Mouse (Mus musculus) layer of hippocampus, adult 11-12 months (tissue): Measurements from ENCODE around the gene Pfkfb4.

ENCODE experiments used
- DNase-seq: peaks from one replicate; pipeline ENCODE4 v3.0.0; 2022; ENCODE audit warnings: low spot score

Pfkfb4 gene

DNA sequence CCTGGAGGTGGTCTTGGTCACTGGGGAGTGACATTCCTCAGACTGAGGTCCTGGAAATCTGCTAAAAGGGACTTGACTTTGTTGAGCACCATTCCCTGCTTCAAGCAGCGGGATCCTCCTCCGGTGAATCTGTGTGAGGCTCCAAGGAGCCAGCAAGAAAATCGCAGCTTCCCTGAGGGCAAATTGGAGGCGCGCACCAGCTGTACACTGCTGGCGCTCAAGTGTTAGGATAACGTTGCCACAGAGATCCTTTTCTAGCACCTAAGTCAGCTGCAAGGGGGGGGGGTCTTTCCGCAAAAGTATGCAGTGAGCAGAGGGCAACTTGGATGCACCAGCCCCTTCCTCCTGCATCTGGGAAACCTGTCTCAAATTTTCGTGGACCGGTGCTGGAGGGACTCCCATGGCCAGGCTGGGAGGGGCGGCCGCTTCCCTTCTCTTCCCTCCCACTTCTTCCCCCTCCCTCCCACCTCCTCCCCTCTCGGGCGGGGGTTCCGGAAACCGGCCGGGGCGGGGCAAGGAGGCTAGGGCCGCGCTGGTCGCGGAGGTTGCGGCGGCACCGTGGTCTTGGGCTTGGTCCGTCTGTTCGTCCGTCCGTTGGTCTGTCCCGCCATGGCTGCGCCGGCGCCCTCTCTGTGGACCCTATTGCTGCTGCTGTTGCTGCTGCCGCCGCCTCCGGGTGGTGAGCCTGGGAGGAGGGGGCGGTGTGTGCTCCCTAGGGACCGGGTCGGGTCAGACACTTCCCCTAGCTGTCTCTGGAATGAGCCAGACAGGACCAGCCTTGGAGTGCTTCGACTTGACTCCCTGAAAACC lies 46.7 kb downstream of the Pfkfb4 start, which contains the start of gene Shisa5:
Gene Shisa5, plus strand, starts transcription at position 480 of the 810 bp plus-strand sequence.
- DNase-seq, result no peak

DNA sequence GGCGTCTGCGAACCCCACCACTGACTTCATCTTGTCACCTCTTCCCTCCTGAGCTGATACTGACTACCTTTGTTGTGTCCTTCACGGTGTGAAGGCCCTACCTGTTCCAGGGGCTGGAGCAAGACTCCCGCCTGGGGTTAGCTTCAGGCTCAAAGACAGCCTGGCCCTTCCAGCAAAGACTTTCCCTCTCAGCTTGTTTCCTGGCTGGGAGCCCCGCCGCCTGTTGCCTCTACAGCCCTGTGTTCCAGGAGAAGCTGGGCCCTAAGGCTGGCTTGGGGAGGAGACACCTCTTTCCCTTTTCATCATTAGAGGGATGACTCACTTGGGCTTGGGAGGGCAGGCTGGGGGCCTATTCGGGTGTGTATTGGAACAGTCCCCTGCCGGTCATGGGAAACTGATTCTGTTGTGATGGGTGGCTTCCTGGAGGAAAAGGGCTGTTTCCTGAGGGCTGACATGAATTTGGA lies 47.4 kb downstream of the Pfkfb4 start:
- DNase-seq, result no peak

DNA sequence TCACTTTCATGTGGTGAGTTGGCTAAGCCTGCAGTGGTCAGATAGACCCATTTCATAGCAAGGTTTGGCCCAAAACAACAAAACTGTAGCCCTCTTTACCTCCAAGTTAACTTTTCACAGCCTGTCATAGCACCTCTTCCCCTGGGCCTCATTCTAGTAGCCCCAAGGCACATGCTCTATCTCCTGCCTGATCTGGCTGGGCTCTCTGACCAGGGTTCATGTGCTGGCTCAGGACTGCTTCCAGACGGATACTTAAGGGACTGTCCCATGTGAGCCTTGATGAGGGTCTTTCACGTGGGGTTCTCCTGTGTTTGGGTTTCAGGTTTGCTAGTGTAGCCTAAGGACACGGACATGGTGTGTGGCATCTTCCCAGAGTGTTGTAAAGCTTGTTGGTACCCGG lies 48.1 kb downstream of the Pfkfb4 start:
- DNase-seq, result no peak

DNA sequence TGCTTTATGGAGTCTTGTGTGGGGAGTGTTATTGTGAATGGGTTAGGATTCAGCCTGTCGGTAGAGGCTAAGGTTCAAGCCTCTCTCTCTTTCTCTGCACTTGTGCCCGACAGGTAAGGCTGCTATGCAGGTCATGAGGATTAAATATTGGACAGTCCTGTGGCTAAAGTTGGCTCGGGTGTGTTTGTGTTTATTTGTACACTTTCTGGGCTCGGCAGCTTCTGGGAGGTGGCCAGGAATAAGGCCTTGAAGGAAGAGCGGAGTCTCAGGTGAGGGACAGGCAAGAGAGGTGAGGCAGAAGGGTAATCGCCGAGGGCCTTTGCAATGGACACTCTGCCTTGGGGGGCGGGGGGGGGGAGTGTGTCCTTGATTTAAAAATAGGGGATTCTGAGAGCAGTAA lies 48.6 kb downstream of the Pfkfb4 start:
- DNase-seq, result no peak

DNA sequence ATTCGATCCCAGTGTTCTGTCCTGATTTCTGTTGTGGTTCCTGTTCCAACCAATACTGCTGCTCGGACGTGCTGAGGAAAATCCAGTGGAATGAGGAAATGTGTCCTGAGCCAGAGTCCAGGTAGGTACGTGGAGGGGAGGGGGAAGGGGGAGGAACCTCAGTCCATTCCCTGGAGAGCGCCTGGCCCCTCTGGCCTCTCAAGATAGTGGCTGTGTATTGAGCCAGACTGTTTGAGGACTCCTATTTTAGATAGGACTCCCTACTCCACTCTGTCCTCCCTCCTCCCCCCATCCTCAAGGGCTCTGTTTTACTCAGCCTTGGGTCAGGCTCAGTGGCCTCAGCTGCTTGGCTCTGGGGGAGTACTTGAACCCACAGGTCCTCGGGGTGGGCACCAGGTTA lies 49.3 kb downstream of the Pfkfb4 start:
- no peak for DNase-seq

DNA sequence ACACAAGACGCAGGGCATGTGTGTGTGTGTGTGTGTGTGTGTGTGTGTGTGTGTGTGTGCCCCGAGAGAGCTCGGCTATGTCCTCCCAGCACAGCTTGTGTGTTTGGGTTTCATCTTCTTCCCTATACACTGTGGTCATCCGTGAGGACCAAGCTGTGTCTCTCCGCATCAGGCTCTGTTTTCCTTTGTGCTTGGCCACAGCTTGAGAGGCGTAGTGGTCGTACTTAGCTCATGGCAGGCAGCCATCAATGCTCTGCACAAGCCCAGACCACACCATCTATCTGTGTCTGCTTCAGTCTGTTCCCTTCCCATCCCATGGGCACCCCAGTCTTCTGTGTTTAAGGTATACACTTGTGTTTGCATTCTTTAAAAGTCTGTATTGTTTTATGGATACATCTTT lies 49.8 kb downstream of the Pfkfb4 start:
- no peak for DNase-seq

DNA sequence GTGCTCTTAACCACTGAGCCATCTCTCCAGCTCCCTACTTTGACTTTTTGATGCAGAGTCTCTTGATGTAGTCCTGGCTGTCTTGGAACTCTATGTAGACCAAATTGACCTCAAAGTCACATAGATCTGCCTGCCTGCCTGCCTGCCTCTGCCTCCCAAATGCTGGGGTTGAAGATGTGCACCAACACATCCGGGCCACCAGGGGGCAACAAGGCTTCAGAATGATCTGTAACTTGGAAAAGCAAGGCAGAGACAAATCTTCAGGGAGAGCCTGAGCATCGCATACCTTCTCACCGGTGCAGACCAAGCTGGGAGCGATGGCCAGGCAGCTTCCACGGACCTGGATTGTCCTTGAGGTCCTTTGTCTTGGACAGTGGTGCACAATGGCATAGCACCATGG lies 54.7 kb downstream of the Pfkfb4 start:
- DNase-seq, result peak; percentile 49

DNA sequence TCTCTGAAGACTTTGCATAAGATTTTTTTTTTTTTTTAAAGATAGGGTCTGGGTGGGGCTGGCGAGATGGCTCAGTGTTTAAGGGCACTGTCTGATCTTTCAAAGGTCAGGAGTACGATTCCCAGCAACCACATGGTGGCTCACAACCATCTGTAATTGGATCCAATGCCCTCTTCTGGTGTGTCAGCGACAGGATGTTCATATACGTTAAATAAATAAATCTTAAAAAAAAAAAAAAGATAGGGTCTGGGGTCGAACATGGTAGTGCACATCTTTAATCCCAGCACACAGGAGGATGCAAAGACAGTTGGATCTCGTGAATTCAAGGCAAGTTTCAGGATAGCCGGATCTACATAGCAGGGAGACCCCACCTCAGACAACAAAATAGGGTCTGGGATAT lies 57.7 kb downstream of the Pfkfb4 start:
- no peak for DNase-seq

DNA sequence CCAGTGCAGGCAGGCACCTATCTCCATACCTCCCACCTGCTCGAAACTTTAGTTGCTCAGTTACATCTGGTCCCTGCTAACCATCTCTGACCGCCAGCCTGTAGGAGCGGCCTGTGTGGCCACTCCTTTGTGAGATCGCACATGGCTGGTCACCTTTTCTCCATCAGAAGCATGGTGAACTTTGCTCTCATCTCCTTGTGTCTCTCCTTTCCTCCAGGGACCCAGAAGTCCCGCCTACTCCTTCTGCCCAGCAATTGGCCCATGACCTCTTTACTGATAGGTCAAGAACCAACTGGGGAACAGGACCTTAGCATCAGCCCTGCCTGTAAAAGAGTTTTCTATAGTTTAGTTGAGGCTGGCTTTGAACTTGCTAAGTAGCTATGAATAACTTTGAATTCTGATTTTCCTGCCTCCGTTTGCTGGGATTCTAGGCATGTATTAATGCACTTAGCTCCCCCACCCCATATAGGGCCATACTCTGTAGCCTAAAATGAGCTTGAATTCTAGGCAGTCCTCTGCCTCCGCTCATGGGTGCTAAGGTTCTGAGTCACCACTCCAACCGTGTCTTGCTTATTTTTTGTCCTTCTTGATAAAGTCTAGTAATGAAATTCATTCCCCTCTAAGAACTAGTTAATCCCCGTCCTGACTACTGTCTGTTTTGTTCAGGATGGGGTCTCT lies 58.6 kb downstream of the Pfkfb4 start:
- DNase-seq, result no peak

DNA sequence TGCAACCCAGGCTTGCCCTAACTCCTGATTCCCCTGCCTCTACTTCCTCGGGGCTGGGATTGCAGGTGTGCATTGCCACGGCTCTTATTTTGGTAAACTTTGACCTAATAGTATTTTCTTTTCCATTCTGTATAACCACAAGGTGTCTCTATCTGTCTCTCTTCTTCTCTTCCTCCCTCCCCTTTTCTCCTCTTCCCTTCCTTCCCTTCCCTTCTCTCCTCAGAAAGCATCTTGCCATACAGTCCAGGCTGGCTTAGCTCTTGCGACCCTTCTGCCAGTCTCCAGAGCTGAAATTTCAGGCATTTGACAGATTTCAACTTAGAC lies 59.1 kb downstream of the Pfkfb4 start:
- DNase-seq, result no peak

DNA sequence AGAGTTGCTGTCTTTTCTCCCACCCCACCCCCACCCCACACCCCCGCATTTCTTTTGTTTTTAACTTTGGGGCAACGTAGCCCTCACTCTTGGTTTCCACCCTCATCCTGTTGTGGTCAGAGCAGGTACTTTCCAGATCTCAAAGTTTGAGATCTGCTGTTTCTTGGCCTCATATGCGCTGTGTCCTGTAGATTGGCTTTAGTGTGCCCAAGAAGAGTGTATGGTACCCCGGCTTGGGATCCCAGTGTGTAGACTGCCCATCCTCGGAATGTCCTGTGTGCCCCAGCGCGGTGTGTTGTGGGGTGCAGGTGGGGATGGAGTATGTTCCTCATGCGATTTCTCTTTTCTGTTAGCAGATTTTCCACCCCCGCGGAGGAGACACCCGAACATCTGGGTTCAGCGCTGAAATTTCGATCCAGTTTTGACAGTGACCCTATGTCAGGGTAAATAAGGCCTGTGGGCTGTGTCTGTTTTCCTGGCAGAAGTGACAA lies 59.5 kb downstream of the Pfkfb4 start:
- DNase-seq, result no peak

DNA sequence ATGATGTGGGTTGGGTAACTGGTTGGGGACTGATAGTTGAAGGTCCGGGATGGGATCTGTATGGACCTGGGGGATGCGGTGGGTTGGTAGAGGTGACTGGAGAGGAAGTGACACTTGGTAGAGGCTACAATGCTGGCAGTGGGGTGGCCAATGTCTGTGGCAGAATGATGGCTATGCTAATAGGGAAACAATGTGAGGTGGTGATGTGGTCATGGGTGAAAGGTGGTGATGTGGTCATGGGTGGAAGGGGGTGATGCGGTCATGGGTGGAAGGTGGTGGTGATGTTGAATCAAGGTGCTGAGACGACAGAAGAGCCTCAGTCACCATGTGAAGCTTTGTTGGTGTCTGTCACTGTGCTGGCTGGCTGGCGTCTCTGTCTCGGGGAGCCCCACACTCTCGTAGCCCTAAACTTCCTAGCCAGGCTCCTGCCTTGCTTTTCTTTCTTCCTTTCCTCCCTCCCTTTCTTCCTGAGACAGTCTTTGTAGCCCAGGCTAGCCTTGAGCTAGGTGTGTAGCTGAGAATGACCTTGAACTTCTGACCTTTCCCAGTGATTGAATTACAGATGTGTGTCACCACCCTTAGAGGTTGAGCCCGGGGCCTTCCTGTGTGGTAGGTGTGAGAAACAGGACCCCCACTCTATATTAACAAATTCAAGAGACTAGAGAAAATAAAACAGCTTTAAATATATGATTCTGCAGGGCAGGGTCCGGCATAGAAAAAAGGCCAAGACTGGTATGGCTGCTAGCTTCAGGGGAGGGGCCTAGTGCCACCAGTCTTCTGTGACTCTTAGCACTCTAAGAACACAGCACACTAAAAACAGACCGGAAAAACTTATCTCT lies 60.3 kb downstream of the Pfkfb4 start:
- no peak for DNase-seq

DNA sequence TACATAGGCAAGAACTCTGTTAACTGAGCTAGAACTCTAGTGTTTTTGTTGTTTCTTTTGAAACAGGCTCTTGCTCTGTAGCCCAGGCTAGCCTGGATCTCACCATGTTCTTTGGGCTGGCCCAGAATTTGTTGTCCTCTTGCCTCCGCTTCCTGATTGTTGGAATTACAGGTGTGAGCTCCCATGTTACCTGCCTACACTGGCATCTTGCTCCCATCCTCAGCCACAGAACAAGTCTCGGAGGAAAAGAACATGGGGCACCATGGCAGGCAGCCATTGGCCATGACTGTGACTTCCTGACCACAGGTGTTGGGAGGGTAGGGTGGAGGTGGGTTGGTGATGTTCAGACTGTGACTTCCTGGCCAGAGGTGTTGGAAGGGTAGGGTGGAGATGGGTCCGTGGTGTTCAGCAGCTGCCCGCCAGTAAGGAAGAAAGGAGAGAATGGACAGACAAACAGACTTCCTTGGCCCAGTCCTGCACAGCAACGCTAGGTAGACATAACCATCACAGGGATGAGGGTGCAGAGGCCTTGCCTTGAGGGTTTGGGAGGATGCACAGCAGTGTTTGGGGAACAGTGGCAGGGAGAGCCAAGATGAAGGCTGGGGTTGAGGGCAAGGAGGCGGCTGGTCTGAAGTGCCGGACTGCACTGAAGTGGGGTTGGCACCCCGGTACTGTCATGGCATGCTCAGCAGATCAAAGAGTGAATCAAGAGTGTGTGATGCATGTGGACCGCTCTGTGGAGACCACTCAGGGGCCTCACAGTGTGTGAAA lies 61.1 kb downstream of the Pfkfb4 start:
- no peak for DNase-seq

DNA sequence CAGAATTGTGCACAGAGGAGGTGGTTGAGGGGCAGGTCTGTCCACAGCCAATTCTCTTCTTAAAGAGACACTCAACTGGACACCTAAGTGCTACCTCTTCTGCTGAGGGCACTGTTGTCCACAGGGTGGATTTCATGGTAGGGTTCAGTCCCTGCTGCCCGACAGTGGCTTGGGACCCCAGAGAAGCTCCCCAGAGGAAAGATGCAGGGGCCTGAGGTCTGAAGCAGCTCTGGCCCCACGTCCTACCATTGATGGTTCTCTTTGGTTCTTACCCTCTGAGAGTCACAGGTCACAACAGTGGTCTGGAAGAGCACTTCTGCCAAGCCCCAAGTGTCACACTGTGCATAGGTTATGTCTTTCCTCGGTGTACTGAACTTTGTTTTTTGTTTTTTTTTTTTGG lies 61.8 kb downstream of the Pfkfb4 start:
- DNase-seq, result no peak

DNA sequence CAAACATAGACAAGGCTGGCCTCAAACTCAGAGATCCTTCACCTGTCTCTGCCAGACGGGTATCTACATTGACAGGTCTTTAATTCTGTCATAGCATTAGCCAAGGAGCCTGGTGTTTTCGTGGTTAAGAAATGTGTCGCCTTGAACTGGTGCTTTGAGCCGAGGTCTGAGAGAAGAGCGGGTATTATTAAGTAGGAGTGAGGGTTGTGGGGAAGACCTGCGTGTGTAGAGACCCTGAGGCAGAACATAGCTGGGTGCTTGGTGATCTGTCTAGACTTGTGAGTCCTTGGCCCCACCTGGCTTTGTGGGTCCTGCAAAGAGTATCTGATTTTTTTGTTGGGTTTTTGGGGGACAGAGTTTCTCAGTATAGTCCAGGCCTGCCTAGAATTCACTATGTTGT lies 62.3 kb downstream of the Pfkfb4 start:
- DNase-seq, result no peak

DNA sequence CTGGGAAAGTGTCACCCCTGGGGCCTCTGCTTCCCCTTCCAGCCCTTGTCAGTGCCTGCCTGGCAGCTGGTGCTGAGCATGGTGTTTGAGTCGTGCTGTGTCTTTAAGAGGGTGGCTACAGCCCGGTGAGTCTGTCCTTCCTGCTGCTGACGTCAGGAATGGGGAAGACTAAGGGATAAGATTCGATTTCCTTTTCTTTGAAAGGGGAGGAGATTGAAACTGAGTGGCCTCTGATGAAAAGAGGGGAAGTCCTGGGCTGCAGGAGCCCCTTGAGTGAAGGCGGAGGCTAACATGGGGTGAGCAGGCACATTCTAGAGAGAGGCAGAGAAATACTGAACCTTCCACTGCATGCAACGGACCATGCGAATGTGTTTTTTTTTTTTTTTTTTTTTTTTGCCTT lies 63.1 kb downstream of the Pfkfb4 start:
- peak; percentile 80 for DNase-seq

DNA sequence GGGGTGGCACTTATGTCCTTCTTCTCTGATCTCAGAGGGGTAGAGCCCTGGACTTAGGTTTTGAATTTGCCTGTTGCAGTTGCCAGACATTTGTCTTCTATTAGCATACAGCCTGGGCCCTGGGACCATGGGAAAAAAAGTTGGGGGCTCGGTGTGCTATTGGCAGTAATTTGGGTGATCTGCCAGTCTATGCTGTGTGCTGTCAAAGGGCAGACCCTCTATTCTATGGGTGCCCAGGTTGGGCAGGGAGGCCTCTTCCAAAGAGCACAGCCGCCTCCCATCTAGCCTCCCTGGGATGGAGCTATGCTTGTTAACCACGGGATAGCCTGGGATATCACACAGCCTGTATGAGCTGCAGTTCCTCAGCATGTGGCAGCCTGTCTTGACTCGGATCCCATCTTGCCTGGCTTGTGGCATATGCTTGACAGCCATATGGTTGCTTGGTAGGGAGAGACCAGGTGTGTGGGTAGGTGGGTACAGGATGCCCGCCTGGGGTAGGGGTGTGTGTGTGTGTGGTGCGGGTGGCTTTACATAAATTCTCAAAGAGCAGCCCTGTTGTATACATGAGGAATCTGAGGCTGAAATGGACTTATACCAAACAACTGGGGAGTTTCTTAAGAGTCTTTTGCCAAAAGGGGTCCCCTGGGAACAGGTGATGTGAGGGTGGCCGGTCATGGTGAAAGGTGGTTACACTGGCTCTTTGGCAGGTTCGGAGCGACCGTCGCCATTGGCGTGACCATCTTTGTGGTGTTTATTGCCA lies 63.9 kb downstream of the Pfkfb4 start:
- no peak for DNase-seq

DNA sequence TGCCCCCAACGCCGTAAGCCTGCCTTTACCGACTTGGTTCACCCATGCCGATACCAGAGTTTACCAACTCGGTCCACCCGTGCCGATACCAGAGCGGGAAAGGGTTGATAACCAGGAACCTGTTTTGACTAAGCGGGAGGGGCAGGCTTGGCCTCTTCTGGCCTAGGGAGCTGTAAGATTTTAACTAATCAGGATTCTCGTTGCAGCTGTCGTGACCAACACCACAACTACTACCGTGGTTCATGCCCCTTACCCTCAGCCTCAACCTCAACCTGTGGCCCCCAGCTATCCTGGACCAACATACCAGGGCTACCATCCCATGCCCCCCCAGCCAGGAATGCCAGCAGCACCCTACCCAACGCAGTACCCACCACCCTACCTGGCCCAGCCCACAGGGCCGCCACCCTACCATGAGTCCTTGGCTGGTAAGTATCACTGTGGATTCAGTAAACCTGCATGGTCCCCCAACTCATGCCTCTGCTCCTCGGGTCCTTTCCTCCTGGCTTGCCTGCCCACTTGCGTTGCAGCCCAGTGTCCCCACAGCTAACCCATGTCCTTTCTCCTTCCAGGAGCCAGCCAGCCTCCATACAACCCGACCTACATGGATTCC lies 64.6 kb downstream of the Pfkfb4 start:
- no peak for DNase-seq

DNA sequence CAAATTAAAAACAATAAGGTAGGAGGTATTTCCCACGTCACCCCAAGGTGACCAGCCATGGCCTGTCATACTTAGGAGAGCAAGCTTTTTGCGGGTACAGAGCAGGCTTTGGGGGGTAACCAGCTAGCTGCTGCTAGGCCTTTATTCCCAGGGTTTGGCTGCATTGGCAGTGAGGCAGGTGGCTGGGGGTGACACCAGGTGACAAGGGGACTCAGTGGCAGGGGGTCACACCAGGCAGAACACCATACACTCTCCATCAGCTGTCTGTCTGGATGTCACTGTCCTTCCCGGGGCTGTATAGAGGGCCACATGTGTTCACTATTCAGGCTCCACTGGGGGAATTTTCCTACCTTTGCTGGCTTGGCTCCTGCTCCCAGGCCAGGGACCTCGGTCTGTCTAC lies 65.3 kb downstream of the Pfkfb4 start:
- DNase-seq, result no peak

DNA sequence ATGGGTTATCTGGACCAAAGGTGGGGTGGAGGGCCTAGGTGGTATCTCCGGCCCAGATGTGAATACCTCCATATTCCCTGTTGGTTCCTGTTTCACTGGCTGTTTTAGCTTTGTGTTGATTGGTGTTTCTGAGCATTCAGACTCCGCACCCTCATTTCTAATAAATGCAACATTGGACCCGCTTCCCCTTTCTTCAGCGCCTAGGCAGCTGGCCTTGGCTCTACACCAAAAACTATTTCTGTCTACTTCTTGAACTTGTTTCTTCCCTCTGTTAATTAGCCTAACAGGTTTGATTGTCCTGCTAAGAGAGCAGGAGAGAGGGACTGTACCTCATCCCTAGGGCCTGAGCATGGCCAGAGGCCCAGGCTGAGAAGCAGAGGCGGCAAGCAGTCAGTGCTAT lies 66.0 kb downstream of the Pfkfb4 start:
- DNase-seq, result no peak
